Mouse (Mus musculus) liver, embryonic 13.5 days (tissue): ENCODE results near the gene Pgls. TPM values are rescaled to one million over a fixed set of nuclear protein-coding genes. Genes with fewer than 3 reads are reported as not detected.
A peak's percentile ranks its signal among the peaks of the same experiment; 100 is the strongest.

Experiments
- ATAC-seq: fragments of 200-750 bp; cut with Nextera tagmentation; 2 replicates; pipeline ENCODE4 v1.8.0; 2017; ENCODE audit warnings: low read depth, mild to moderate bottlenecking, moderate number of reproducible peaks, moderate library complexity
- DNase-seq: peaks from one replicate; pipeline ENCODE4 v3.0.0; 2022
- H3K27ac ChIP-seq: fragments of 300-500 bp; sonication (generic); 2 replicates; pipeline ENCODE4 v1.5.1; 2015; ENCODE audit warnings: moderate library complexity, mild to moderate bottlenecking, inconsistent platforms
- H3K27me3 ChIP-seq: fragments of 300-500 bp; sonication (generic); 2 replicates; pipeline ENCODE4 v1.6.1; 2015; ENCODE audit warnings: mild to moderate bottlenecking, inconsistent platforms
- H3K36me3 ChIP-seq: fragments of 300-500 bp; sonication (generic); 2 replicates; pipeline ENCODE4 v1.6.1; 2015; ENCODE audit warnings: mild to moderate bottlenecking, inconsistent platforms
- H3K4me1 ChIP-seq: fragments of 300-500 bp; sonication (generic); replicated peaks from 2 replicates; pipeline ENCODE4 v1.6.1; 2015; ENCODE audit warnings: inconsistent platforms
- H3K4me2 ChIP-seq: fragments of 300-500 bp; sonication (generic); 2 replicates; pipeline ENCODE4 v1.6.1; 2015; ENCODE audit warnings: inconsistent platforms, mild to moderate bottlenecking, moderate library complexity
- H3K4me3 ChIP-seq: fragments of 300-500 bp; sonication (generic); replicated peaks from 2 replicates; pipeline ENCODE4 v1.5.1; 2015; ENCODE audit warnings: mild to moderate bottlenecking, inconsistent platforms
- H3K9ac ChIP-seq: fragments of 300-500 bp; sonication (generic); 2 replicates; pipeline ENCODE4 v1.6.1; 2015; ENCODE audit warnings: mild to moderate bottlenecking, inconsistent platforms
- H3K9me3 ChIP-seq: fragments of 300-500 bp; sonication (generic); replicated peaks from 2 replicates; pipeline ENCODE4 v1.6.1; 2016; ENCODE audit warnings: inconsistent platforms
- WGBS: fragments of 180-500 bp; shearing (Covaris S2); methylation state at CpG from one replicate; pipeline ENCODE4 v1.1.7; 2015; ENCODE audit not compliant: insufficient replicate concordance; 5-methylcytosine and 5-hydroxymethylcytosine counted together
- polyA plus RNA-seq: library from polyadenylated mRNA; unstranded; fragments of >200 nt; fragmentation: Nextera tagmentation; extraction: Ambion mirVana; gene quantifications from 2 replicates; pipeline ENCODE4 v1.2.1, GENCODE M21; 2015

Gene Pgls
- polyA plus RNA-seq, 1 experiment from 2014 or later = 110 TPM

DNA sequence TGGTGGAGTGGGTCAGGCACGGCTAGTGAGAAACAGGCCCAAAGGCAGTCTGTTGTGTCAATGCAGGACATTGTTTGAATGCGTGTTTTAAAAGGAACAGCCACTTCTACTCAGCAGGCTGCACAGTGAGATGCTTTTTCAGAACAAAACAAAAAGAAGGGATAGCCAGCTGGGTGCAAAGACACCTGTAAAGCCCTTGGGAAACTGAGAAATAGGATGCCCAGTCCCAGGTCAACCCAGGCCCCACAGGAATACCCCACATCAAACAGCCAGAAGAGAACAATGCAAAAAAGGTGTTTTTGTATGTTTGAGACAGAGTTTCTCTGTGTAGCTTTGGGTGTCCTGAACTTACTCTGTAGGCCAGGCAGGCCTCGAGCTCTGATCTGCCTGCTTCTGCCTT, 3.2 kb upstream of the Pgls start:
- WGBS = 65% methylated on average over 3 of the region's 3 CpGs
- DNase-seq (no peak), ATAC-seq (no peak)
- H3K9me3 ChIP-seq = no peaks in the 10 kb centered on the region
- H3K36me3 ChIP-seq = no peaks in the 10 kb centered on the region
- H3K9ac ChIP-seq = no peak overlapping the region
- no peak overlapping the region for H3K4me2 ChIP-seq
- no peak overlapping the region for H3K27ac ChIP-seq
- peaks cover 31% of the 10 kb centered on the region for H3K4me1 ChIP-seq
- H3K4me3 ChIP-seq = no peak overlapping the region
- H3K27me3 ChIP-seq = no peaks in the 10 kb centered on the region

DNA sequence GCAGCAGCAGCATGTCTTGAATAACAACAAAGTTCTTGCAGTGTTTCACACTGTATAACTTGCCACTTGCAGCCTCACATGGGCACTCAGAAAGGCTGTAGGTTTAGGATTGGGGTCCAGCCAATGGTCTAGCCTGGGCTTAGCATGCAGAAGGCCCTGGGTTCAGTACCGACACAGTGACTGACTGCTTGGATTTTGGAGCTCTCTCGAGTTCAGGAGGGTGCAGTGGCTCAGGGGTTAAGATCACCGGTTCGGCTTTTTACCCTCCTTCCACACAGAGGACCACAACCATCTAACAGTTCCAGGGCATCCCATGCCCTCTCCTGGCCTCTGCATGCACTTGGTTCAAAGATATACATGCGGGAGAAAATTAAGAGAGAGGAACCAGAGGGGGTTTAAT, 959 bp upstream of the Pgls start:
- H3K4me1 ChIP-seq = peaks cover 44% of the 10 kb centered on the region
- ATAC-seq (no peak), DNase-seq (no peak)
- peak overlapping the region; percentile 79 for H3K4me3 ChIP-seq
- H3K27ac ChIP-seq = peak overlapping the region; percentile 94
- no peaks in the 10 kb centered on the region for H3K36me3 ChIP-seq
- peak overlapping the region; percentile 83 for H3K9ac ChIP-seq
- 14% methylated on average over 5 of the region's 5 CpGs for WGBS
- no peaks in the 10 kb centered on the region for H3K9me3 ChIP-seq
- no peaks in the 10 kb centered on the region for H3K27me3 ChIP-seq
- H3K4me2 ChIP-seq = peak overlapping the region; percentile 95

DNA sequence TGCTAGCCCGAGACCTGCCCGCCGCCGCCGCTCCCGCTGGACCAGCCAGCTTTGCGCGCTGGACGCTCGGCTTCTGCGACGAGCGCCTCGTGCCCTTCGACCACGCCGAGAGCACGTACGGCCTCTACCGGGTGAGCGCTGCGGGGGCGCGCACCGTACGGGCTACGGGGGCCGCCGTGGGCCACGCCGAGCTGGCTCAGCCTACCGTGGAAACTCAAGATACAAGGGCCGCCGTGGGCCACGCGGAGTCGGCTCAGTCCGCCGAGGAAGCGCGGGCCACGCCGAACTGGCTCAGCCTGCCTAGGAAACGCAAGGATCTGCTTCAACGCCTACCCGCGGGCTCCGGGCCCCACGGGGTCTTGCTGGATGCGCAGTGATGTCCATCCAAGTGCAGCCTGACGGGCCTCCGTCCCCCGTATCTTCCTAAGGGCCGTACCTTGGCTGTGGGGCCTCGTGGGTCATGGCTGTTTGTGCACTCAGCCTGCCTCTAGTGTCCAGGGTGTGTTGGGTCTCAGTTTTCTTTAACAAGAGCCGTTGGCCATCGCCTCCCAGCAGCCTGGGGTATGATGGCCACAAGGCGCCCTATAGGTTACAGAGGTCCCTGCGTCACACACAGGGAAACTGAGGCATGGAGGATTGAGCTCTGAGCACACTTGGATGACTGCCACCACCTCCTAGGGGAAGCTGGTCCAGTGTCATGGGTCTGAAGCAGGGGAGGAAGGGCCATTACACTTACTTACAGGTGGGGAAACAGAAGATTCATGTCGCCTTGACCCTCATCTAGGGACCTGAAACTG, 596 bp downstream of the Pgls start:
- no peak for DNase-seq
- Histone ChIP-seq H3K36me3 (no peaks in the 10 kb centered on the region), H3K9me3 (no peaks in the 10 kb centered on the region), H3K27me3 (no peaks in the 10 kb centered on the region), H3K27ac (peak overlapping the region; percentile 94), H3K9ac (peak overlapping the region; percentile 83), H3K4me2 (peak overlapping the region; percentile 95), H3K4me3 (peak overlapping the region; percentile 79), H3K4me1 (peaks cover 55% of the 10 kb centered on the region)
- 3% methylated on average over 60 of the region's 60 CpGs for WGBS
- ATAC-seq = peak; percentile 38

DNA sequence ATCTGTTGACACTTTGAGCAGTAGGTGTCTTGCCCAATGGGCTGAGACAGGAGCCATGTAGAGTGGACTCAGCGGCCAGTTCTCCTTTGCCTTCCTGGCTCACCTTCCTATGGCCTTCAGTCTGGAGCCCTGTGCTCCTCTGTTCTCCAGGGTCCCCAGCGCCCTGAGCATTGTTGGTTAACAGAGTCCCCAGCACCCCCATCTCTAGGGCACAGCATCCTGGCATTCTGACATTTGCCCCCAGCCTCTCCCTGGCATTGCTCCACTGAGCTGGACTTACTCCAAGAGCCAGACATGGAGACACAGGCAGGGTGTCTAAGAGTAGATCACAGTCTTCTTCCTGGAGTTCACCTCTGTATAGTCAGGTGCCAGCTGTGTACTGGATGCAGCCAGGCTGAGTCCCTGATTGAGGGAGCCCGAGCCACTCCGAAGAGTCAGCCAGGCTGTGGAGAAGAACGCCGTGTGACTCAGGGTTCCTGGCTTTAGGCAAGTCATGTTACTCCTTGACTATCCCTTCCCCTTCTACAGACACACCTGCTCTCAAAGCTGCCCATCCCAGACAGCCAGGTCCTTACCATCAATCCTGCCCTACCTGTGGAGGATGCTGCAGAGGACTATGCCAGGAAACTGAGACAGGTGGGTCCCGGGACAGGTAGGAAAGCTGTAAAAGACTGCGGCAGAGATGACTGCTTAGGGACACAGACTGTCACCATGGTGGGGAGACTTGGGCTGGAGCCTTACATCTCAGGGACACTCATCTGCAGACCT, 1.8 kb downstream of the Pgls start:
- ATAC-seq = no peak
- 0 out of 2 replicates have a peak overlapping the region, but pooled peaks have one; percentile 3 for H3K9ac ChIP-seq
- WGBS = 87% methylated on average over 8 of the region's 8 CpGs

DNA sequence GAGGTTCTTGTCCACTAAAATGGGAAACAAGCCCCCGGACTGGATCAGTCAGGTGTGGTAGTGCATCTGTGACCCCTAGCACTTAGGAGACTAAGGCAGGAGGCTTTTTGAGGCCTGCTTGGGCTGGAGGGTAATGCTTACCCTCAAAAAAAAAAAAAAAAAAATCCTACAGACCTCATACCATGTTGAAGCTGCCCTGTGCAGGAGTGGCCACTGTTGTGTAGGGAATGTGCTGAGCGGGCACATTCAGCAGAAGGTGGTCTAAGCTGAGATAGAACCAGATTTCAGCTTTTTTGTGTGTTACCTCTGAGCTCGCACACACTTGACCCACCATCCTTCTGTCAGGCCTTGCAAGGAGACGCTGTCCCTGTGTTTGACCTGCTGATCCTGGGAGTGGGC, 2.3 kb downstream of the Pgls start:
- ATAC-seq (no peak), DNase-seq (no peak)
- H3K27me3 ChIP-seq = no peaks in the 10 kb centered on the region
- WGBS = 82% methylated on average over 4 of the region's 4 CpGs
- H3K9me3 ChIP-seq = no peaks in the 10 kb centered on the region
- no peak overlapping the region for H3K4me2 ChIP-seq
- no peak overlapping the region for H3K27ac ChIP-seq
- no peak overlapping the region for H3K9ac ChIP-seq
- no peak overlapping the region for H3K4me3 ChIP-seq
- no peaks in the 10 kb centered on the region for H3K36me3 ChIP-seq
- peaks cover 55% of the 10 kb centered on the region for H3K4me1 ChIP-seq

More for the DNA sequence above, 1.8 kb downstream of the Pgls start:
- DNase-seq = no peak
- Histone ChIP-seq H3K4me3 (peak overlapping the region; percentile 79; the same call in 1 of the 2 replicates), H3K4me1 (peaks cover 55% of the 10 kb centered on the region), H3K9me3 (no peaks in the 10 kb centered on the region), H3K36me3 (no peaks in the 10 kb centered on the region), H3K27me3 (no peaks in the 10 kb centered on the region), H3K4me2 (peak overlapping the region; percentile 95), H3K27ac (no peak overlapping the region)

DNA sequence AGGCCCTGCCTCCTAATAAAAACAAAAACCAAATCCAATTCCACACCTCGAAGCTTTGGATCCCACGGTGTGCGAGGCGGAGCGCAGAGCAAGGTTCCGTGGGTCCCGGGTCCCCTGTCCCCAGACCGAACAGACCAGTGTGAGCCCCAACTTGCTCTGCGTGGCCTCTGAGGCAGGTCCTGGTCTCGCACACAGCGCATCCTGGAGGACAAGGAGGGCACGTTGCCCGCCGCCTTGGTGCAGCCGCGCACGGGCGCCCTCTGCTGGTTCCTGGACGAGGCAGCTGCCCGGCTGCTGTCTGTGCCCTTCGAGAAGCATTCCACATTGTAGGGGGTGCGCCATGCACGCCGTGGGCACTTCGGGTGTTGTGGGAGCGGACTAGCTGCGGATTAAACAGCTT, 3.9 kb downstream of the Pgls start:
- 11% methylated on average over 27 of the region's 27 CpGs for WGBS

DNA sequence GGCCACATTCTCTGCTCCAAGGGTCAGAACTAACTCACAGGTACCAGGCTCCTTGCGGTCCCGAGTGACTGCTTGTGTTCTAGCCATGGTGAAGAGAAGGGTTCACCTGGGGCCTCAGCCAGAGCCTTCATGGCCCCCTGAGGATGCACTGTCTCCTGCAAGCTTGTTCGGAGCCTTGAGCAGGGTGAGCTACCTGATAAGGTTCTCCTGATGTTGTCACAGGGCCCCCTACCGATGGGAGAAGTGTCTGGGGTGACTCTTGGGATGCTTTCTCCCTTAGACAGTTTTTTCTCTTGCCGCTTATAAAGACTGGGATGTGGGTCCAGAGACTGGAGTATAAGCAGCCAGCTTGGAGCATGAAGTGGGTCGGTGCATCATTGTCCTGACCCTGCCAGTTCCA, 4.4 kb downstream of the Pgls start:
- no peaks in the 10 kb centered on the region for H3K9me3 ChIP-seq
- no peak overlapping the region for H3K4me3 ChIP-seq
- H3K27me3 ChIP-seq = peaks cover 19% of the 10 kb centered on the region
- no peak overlapping the region for H3K27ac ChIP-seq
- H3K4me2 ChIP-seq = no peak overlapping the region
- no peak for DNase-seq
- 52% methylated on average over 6 of the region's 6 CpGs for WGBS
- no peak for ATAC-seq
- peak overlapping the region; percentile 30; the same call in 1 of the 2 replicates for H3K9ac ChIP-seq
- peaks cover 40% of the 10 kb centered on the region for H3K4me1 ChIP-seq
- no peaks in the 10 kb centered on the region for H3K36me3 ChIP-seq

More for the DNA sequence above, 3.9 kb downstream of the Pgls start:
- H3K27ac ChIP-seq = no peak overlapping the region
- peaks cover 45% of the 10 kb centered on the region for H3K4me1 ChIP-seq
- no peak overlapping the region; the same call in 1 of the 2 replicates for H3K4me2 ChIP-seq
- DNase-seq (peak; percentile 70), ATAC-seq (peak; percentile 8; the same call in 1 of the 2 replicates)
- H3K27me3 ChIP-seq = peaks cover 14% of the 10 kb centered on the region
- H3K4me3 ChIP-seq = no peak overlapping the region
- H3K36me3 ChIP-seq = no peaks in the 10 kb centered on the region
- peak overlapping the region; percentile 30; the same call in 1 of the 2 replicates for H3K9ac ChIP-seq
- H3K9me3 ChIP-seq = no peaks in the 10 kb centered on the region

DNA sequence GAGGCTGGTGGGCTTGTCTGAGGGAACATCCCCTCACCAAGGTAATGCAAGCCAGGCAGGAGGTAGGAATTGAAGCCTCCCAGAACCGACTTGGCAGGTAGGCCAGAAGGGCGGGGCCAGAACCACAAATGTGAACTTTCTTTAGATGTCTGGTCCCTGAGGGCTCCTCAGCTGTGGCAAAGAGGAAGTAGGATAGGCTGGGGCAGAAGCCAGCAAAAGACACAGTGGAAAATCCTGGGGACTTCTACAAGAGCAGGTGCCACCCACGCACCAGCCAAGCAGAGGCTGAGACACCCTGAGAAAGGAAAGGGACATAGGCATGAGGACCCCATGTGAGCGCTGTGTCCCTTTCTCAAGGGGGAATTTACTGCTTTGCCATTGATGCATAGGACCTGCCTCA, 4.8 kb downstream of the Pgls start:
- no peaks in the 10 kb centered on the region for H3K36me3 ChIP-seq

DNA sequence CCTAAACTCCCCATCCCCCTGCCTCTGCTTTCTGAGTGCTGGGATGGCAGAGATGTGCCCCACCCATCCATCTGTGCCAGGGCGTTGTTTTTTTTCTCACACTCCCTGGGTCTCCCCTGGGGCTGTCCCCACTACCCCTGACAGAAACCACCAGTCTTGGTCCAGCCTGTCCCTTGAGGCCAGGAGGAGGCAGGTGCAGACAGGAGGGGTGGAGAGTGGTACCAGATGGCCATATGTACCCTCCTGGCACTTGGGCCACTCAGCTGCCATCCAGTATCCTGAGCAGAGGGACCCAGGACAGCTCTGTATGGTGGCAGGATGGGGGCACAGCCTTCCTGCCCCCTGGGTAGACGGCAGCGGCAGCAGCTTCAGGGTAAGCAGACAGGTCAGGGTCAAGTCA, 5.5 kb downstream of the Pgls start, which contains the start of gene Fam129c:
TSS of gene Fam129c (plus strand) at position 198 of the 400 bp plus-strand sequence.
- ATAC-seq = no peak
- DNase-seq = no peak

More for the DNA sequence above, 4.8 kb downstream of the Pgls start:
- Histone ChIP-seq H3K4me2 (no peak overlapping the region), H3K27ac (no peak overlapping the region), H3K4me1 (peaks cover 38% of the 10 kb centered on the region), H3K9me3 (no peaks in the 10 kb centered on the region), H3K4me3 (no peak overlapping the region), H3K27me3 (peaks cover 23% of the 10 kb centered on the region), H3K9ac (no peak overlapping the region)
- WGBS = 63% methylated on average over 4 of the region's 4 CpGs
- DNase-seq (no peak), ATAC-seq (no peak)

DNA sequence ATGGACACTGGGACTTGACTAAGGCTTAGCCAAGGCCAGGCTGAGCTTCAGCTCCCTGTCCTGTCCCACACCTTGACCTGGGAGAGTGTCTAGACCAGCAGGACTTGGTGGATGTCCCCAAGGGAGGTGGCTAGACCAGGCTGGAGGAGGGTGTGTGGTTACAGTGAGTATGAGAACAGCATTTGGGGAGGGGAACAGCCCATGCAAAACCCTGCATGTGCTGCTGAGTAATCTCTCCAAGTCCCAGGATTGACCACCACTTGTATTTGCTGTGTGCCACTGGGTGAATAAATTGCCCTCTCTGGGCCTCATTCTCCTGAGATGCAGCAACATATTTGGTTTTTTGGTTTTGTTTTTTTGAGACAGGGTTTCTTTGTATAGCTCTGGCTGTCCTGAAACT, 6.4 kb downstream of the Pgls start:
- peaks cover 41% of the 10 kb centered on the region for H3K4me1 ChIP-seq
- no peaks in the 10 kb centered on the region for H3K36me3 ChIP-seq
- H3K27me3 ChIP-seq = peaks cover 39% of the 10 kb centered on the region
- no peak for ATAC-seq
- no peak overlapping the region for H3K4me3 ChIP-seq
- H3K9me3 ChIP-seq = no peaks in the 10 kb centered on the region
- no peak overlapping the region for H3K4me2 ChIP-seq
- no peak overlapping the region for H3K27ac ChIP-seq
- no peak for DNase-seq
- no peak overlapping the region for H3K9ac ChIP-seq

More for the DNA sequence above, 5.5 kb downstream of the Pgls start, which contains the start of gene Fam129c:
- H3K27ac ChIP-seq = no peak within 1 kb of the TSS
- H3K9me3 ChIP-seq = no peaks in the 10 kb centered on the region
- H3K36me3 ChIP-seq = no peaks in the 10 kb centered on the region
- no peak within 1 kb of the TSS for H3K9ac ChIP-seq
- H3K4me2 ChIP-seq = no peak within 1 kb of the TSS
- no peak within 1 kb of the TSS for H3K4me3 ChIP-seq
- H3K27me3 ChIP-seq = peaks cover 30% of the 10 kb centered on the region
- 71% methylated on average over 3 of the region's 3 CpGs for WGBS
- H3K4me1 ChIP-seq = peaks cover 42% of the 10 kb centered on the region

DNA sequence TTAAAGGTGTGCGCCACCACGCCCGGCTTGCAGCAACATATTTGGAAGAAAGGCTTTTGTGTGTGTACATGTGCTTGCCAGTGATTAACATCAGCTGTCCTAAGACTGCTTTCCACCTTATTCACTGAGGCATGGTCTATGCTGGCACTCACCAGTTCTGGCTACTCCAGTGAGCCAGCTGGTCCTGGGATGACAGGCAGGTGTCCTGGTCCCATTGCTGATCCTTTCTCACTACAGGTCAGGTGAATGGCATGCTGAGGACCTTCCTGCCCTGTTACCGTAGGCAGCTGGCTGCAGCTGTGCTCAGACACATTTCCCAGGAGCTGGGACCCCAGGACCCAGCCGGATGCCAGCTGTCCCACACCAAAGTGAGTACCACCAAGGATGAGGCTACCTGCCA, 6.9 kb downstream of the Pgls start:
- no peak overlapping the region for H3K9ac ChIP-seq
- H3K4me3 ChIP-seq = no peak overlapping the region
- H3K27me3 ChIP-seq = peaks cover 44% of the 10 kb centered on the region
- 79% methylated on average over 5 of the region's 5 CpGs for WGBS
- H3K36me3 ChIP-seq = no peaks in the 10 kb centered on the region
- H3K4me1 ChIP-seq = peaks cover 38% of the 10 kb centered on the region
- ATAC-seq (no peak), DNase-seq (no peak)
- no peak overlapping the region for H3K27ac ChIP-seq
- no peaks in the 10 kb centered on the region for H3K9me3 ChIP-seq
- H3K4me2 ChIP-seq = no peak overlapping the region
